Mouse (Mus musculus): ENCODE measurements around the gene Krtap5-1. TPM values are rescaled to one million over a fixed set of nuclear protein-coding genes. Genes with fewer than 3 reads are reported as not detected.
"Not testable (repeated sequence)": the region's sequence is repeated elsewhere in the genome, so short reads cannot be mapped to it uniquely, and the experiment has no call there.

The Krtap5-1 gene
- polyA plus RNA-seq, 1 experiment: not detected

DNA sequence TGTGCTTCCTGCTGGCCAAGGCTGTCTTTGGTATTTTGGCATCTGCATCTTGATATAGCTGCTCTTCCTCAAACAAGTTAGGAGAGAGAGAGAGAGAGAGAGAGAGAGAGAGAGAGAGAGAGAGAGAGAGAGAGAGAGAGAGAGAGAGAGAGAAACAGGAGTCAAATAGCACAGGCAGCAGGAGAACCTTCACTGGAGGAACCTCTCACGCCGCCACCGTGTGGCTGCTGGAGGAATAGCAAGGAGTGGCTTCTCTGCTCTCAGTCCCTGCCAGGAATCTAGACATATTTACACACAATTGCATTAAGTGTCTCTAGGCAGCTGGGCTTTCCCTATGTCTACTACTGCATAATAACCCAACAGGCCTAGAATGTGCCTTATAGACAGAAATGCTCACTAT, 18.7 kb downstream of the Krtap5-1 start:
- H3K4me3 ChIP-seq (ENCODE audit: control insufficient read depth, low read depth, low read length); H3K36me3 ChIP-seq (ENCODE audit: control insufficient read depth, insufficient read depth, low read length); H3K4me1 ChIP-seq (ENCODE audit: control insufficient read depth, insufficient read depth, low read length); H3K27me3 ChIP-seq (ENCODE audit: control insufficient read depth, insufficient read depth, low read length); H3K27ac ChIP-seq (ENCODE audit: control insufficient read depth, insufficient read depth, low read depth, low read length): not testable (repeated sequence)
- TF ChIP-seq CTCF (IDR thresholded peaks at IDR 0.05; ENCODE audit: control insufficient read depth, insufficient read depth, insufficient replicate concordance, low read depth, low read length): peak; percentile 67; the same call in 1 of the 2 replicates

DNA sequence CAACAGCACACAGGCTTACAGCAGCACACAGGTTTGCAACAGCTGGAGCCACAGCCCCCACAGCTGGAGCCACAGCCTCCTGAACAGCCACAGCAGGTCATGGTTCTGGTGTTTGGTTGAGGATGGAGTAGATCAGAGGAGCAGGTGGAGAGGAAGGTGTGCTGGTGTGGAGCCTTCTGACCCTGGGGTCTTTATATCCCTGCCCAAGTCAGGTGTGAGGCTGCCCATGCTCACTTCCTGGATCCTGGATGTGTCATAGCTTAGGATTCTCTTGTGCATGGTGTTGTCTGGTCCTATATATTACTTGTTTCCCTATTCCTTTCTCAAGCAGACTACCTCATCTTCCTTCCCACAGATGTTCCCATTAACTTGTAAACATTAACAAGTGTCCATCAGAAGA, 22.7 kb downstream of the Krtap5-1 start, which contains the start of gene Gm4559:
TSS of gene Gm4559 (minus strand) at position 101 of the 400 bp plus-strand sequence.
- H3K36me3 ChIP-seq (ENCODE audit: control insufficient read depth, insufficient read depth, low read length); H3K27ac ChIP-seq (ENCODE audit: control insufficient read depth, insufficient read depth, low read depth, low read length); H3K27me3 ChIP-seq (ENCODE audit: control insufficient read depth, insufficient read depth, low read length): not testable (repeated sequence)

DNA sequence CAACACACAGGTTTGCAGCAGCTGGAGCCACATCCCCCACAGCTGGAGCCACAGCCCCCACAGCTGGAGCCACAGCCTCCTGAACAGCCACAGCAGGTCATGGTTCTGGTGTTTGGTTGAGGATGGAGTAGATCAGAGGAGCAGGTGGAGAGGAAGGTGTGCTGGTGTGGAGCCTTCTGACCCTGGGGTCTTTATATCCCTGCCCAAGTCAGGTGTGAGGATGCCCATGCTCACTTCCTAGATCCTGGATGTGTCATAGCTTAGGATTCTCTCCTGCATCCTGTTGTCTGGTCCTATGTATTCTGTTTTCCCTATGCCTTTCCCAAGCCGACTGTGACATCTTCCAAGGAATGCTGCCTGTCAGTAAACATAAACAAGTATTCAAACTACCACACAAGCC, 38.7 kb downstream of the Krtap5-1 start, which contains the start of gene Gm2431:
TSS of gene Gm2431 (minus strand) at position 101 of the 400 bp plus-strand sequence.
- H3K27ac ChIP-seq (ENCODE audit: control insufficient read depth, insufficient read depth, low read depth, low read length); H3K27me3 ChIP-seq (ENCODE audit: control insufficient read depth, insufficient read depth, low read length); H3K4me1 ChIP-seq (ENCODE audit: control insufficient read depth, insufficient read depth, low read length); H3K4me3 ChIP-seq (ENCODE audit: control insufficient read depth, low read depth, low read length); H3K36me3 ChIP-seq (ENCODE audit: control insufficient read depth, insufficient read depth, low read length): not testable (repeated sequence)

More for the DNA sequence above, 22.7 kb downstream of the Krtap5-1 start, which contains the start of gene Gm4559:
- H3K4me1 ChIP-seq (ENCODE audit: control insufficient read depth, insufficient read depth, low read length); H3K4me3 ChIP-seq (ENCODE audit: control insufficient read depth, low read depth, low read length): not testable (repeated sequence)

DNA sequence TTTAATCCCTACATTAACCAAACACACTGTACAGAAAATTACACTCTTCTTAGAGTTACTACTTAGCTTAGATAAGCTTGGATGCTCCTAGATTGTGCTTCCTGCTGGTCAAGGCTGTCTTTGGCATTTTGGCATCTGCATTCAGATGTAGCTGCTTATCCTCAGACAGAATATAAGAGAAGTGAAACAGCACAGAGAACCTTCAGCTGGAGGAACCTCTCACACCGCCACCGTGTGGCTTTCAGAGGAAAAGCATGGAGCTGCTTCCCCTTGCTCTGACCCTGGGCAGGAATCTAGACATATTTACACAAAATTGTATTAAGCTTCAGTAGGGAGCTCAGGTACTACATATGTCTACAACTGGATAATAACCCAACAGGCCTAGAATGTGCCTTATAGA, 41.4 kb downstream of the Krtap5-1 start:
- Histone ChIP-seq H3K27ac (ENCODE audit: control insufficient read depth, insufficient read depth, low read depth, low read length) (no peak overlapping the region), H3K36me3 (ENCODE audit: control insufficient read depth, insufficient read depth, low read length) (no peaks in the 10 kb centered on the region), H3K27me3 (ENCODE audit: control insufficient read depth, insufficient read depth, low read length) (no peaks in the 10 kb centered on the region), H3K4me1 (ENCODE audit: control insufficient read depth, insufficient read depth, low read length) (no peaks in the 10 kb centered on the region), H3K4me3 (ENCODE audit: control insufficient read depth, low read depth, low read length) (no peak overlapping the region)
- TF ChIP-seq CTCF (IDR thresholded peaks at IDR 0.05; ENCODE audit: control insufficient read depth, insufficient read depth, insufficient replicate concordance, low read depth, low read length) (peak; percentile 45; the same call in 1 of the 2 replicates), POLR2A (IDR thresholded peaks at IDR 0.05; ENCODE audit: control insufficient read depth, low read depth, low read length) (no peak)

DNA sequence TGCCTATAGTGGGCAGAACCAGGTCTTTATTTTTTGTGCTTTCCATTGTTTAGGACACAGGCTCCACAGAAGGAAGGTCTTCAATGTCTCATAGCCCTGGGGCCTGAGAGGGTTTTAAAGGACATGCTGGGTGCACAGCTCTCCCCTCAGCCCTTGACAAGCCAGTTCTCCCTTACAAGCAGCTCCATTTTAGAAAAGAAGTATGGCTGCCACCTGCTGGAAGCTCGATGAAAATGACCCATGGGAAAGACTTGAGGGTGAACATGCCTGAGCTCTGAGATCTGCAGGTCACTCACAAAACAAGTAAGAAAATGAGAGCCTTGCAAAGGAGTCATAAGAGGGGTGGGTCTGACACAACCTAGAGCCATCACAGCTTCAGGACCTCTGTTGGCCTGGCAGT, 47.1 kb downstream of the Krtap5-1 start:
- TF ChIP-seq POLR2A (IDR thresholded peaks at IDR 0.05; ENCODE audit: control insufficient read depth, low read depth, low read length) (no peak), CTCF (IDR thresholded peaks at IDR 0.05; ENCODE audit: control insufficient read depth, insufficient read depth, insufficient replicate concordance, low read depth, low read length) (peak; percentile 8; the same call in 1 of the 2 replicates)
- Histone ChIP-seq H3K4me3 (ENCODE audit: control insufficient read depth, low read depth, low read length) (no peak overlapping the region), H3K27ac (ENCODE audit: control insufficient read depth, insufficient read depth, low read depth, low read length) (no peak overlapping the region), H3K4me1 (ENCODE audit: control insufficient read depth, insufficient read depth, low read length) (no peaks in the 10 kb centered on the region), H3K27me3 (ENCODE audit: control insufficient read depth, insufficient read depth, low read length) (no peaks in the 10 kb centered on the region), H3K36me3 (ENCODE audit: control insufficient read depth, insufficient read depth, low read length) (no peaks in the 10 kb centered on the region)

Other genes with a start within 250 kb of the Krtap5-1 start
- gene Mob2, start 236.1 kb downstream of the Krtap5-1 start, polyA plus RNA-seq (2012; rRNA removed): 19.4 and 21.3 TPM in 2 replicates
- 0.48 and 0.94 TPM in 2 replicates for gene Dusp8, start 201.3 kb downstream of the Krtap5-1 start, polyA plus RNA-seq (2012; rRNA removed)
- not detected in 2 replicates for gene Gm45618, start 176.4 kb downstream of the Krtap5-1 start, polyA plus RNA-seq (2012; rRNA removed)
- gene Gm39115, start 161.1 kb downstream of the Krtap5-1 start, polyA plus RNA-seq (2012; rRNA removed): not detected in 2 replicates
- gene Gm45337, start 152.5 kb downstream of the Krtap5-1 start, polyA plus RNA-seq (2012; rRNA removed): not detected in 2 replicates
- not detected in 2 replicates for gene Gm29735, start 140.0 kb downstream of the Krtap5-1 start, polyA plus RNA-seq (2012; rRNA removed)
- gene Gm4553, start 131.4 kb downstream of the Krtap5-1 start, polyA plus RNA-seq (2012; rRNA removed): not detected in 2 replicates
- gene Krtap5-2, start 121.1 kb downstream of the Krtap5-1 start, polyA plus RNA-seq (2012; rRNA removed): not detected in 2 replicates
- gene Gm10153, start 106.7 kb downstream of the Krtap5-1 start, polyA plus RNA-seq (2012; rRNA removed): not detected in 2 replicates
- not detected in 2 replicates for gene Krtap5-3, start 95.8 kb downstream of the Krtap5-1 start, polyA plus RNA-seq (2012; rRNA removed)
- not detected in 2 replicates for gene Gm7579, start 85.3 kb downstream of the Krtap5-1 start, polyA plus RNA-seq (2012; rRNA removed)
- gene Krtap5-5, start 67.1 kb downstream of the Krtap5-1 start, polyA plus RNA-seq (2012; rRNA removed): 0.08 and 0.17 TPM in 2 replicates
- gene Gm40460, start 56.0 kb downstream of the Krtap5-1 start, polyA plus RNA-seq (2012; rRNA removed): not detected in 2 replicates
- gene Gm2431, start 38.8 kb downstream of the Krtap5-1 start, polyA plus RNA-seq (2012; rRNA removed): not detected in 2 replicates
- gene Gm4559, start 22.8 kb downstream of the Krtap5-1 start, polyA plus RNA-seq (2012; rRNA removed): not detected in 2 replicates
- not detected in 2 replicates for gene Krtap5-4, start 6.4 kb upstream of the Krtap5-1 start, polyA plus RNA-seq (2012; rRNA removed)
- 0.20 TPM in 1 of 2 replicates, not detected in the other for gene Ifitm10, start 76.6 kb upstream of the Krtap5-1 start, polyA plus RNA-seq (2012; rRNA removed)
- gene Gm49369, start 85.5 kb upstream of the Krtap5-1 start, polyA plus RNA-seq (2012; rRNA removed): not detected in 2 replicates
- 75.7 and 78.7 TPM in 2 replicates for gene Ctsd, start 90.9 kb upstream of the Krtap5-1 start, polyA plus RNA-seq (2012; rRNA removed)
- 0.28 and 1.2 TPM in 2 replicates for gene Syt8, start 137.7 kb upstream of the Krtap5-1 start, polyA plus RNA-seq (2012; rRNA removed)
- gene Tnni2, start 144.7 kb upstream of the Krtap5-1 start, polyA plus RNA-seq (2012; rRNA removed): 0.31 TPM in 1 of 2 replicates, not detected in the other
- 2.4 and 5.9 TPM in 2 replicates for gene Lsp1, start 163.7 kb upstream of the Krtap5-1 start, polyA plus RNA-seq (2012; rRNA removed)
- not detected in 2 replicates for gene Tnnt3, start 201.7 kb upstream of the Krtap5-1 start, polyA plus RNA-seq (2012; rRNA removed)
- gene Mrpl23, start 235.6 kb upstream of the Krtap5-1 start, polyA plus RNA-seq (2012; rRNA removed): 4.5 and 5.9 TPM in 2 replicates

Measured in testis, adult 2 months (tissue).